In the genomic region with DNA sequence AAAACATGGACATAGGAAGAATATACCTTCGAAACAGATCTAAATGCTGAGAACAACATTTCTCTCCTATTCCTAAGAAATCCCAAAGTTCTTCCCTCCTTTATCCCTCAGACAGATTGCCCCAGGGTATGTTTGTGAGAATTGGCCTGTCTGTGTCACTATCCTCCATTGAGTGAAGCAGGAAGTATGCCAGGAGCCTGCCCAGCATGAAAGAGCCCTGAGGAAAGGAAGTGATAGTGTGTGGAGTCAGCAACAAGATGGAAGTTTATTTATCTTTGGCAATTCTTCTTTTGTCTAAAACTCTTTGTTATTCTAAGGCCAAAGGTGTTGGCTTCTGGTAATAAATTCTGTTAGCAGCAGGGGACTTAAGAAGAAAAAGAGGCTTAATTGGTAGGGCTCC, we compare ENCODE assay signal across 24 mouse cellular contexts.
"Had no signal": no experiment of that assay in that cellular context is flagged by ENCODE, and none has a peak within 500 bp of the region (broad histone marks: within the 10 kb centered on the region; RNA-seq: fewer than 3 reads in every experiment).

No protein-coding gene starts in this region.

- H3K27ac ChIP-seq: heart, adult 2 months; heart, embryonic 13.5 days; heart, embryonic 15.5 days; hindbrain, embryonic 13.5 days; hindbrain, embryonic 15.5 days; hindbrain, postnatal 0 days; kidney, embryonic 15.5 days; kidney, postnatal 0 days; left cerebral cortex, adult 2 months; limb, embryonic 13.5 days; limb, embryonic 15.5 days; liver, embryonic 12.5 days; liver, embryonic 14.5 days had no signal

- DNase-seq: gastrocnemius, postnatal 14 days; gastrocnemius, postnatal 36 days; heart, adult 11 months; heart, adult 2 months; heart, postnatal 14 days; heart, postnatal 36 days; kidney, adult 11 months; kidney, adult 2 months; kidney, adult 9 months; kidney, postnatal 14 days; kidney, postnatal 36 days; left cerebral cortex, postnatal 4 days had no signal

- H3K4me3 ChIP-seq: heart, adult 2 months; heart, embryonic 13.5 days; heart, embryonic 15.5 days; hindbrain, embryonic 13.5 days; hindbrain, embryonic 15.5 days; kidney, embryonic 15.5 days; left cerebral cortex, adult 2 months; limb, embryonic 13.5 days; limb, embryonic 15.5 days; liver, embryonic 12.5 days had no signal
